Mouse (Mus musculus) layer of hippocampus, adult 9-10 months (tissue): ENCODE measurements at regions not wholly inside any gene's neighbourhood (a gene's known extent, or its start where the extent isn't known, plus 50 kb on each side); places are given as distances from the start of the nearest gene placed in this dataset.

Source experiments
- DNase-seq: peaks from one replicate; pipeline ENCODE4 v3.0.0; 2022; ENCODE audit warnings: low spot score

DNA sequence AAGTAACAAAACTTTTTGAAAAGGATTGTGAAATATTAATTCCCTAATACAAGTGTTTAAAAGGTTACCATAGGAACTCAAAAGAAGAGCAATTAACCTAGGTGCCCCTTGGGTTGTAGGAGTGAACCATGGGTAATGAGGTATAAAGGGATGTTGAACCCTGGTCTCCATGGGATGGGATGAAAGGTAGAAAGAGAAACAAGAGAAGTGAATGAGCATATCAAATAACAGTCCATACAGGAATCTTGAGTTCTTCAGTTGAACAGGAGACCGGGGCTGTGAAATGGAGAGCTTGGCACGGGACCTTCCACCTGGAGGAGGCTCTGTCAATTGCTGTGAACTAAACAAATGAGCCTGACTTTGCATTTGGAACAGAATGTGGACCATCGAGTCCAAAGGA lies 449.6 kb upstream of the Meis1 start:
- DNase-seq = no peak

DNA sequence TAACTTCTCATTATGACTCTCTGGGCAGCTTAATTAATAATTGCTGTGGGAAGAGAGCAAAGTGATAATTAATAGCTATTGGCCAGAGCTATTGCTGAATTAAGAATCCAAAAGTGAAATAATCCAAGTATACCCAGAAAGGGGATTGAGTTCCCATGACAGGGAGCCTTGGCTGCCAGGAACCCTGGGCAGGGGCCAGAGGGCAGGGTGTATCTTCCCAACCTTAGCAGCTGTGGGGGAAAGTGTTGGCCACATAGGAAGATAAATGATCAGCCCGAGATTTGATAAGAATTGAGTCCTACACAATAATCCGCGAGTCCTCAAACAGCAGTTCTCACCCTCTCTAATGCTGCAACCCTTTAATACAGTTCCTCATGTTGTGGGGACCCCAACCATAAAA lies 450.0 kb upstream of the Meis1 start:
- DNase-seq = no peak

DNA sequence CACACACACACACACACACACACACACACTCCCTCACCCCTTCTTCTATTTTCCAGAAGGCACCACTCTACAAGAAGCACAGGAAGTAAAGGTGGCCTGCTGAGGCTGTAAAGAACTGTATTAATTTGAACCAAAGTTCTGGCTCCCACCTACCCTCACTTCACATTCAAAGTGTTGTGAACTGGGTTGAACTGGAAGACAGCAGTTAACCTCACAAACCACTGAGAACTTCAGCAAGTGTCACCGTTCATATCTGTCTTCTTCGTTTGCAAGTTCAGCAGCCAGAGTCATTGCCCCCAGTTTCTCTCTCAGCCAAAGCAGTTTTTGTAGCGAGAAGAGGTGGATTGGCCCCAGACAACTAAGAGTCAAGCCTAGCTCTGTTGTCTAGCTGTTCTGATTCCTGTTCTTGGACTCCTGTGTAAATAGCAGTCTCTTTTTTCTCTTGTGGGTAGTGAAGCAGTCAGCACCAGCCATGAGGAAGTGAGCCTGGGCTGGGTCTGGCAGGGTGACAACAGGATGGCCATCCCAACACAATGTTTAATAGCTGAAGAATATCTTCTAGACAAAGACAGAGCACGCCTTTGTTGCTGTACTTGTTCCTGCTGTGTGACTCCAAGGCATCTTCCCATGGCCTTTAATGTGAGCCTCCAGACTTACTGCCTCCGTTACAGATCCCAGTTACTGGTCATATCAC lies 452.0 kb upstream of the Meis1 start:
- DNase-seq = no peak

DNA sequence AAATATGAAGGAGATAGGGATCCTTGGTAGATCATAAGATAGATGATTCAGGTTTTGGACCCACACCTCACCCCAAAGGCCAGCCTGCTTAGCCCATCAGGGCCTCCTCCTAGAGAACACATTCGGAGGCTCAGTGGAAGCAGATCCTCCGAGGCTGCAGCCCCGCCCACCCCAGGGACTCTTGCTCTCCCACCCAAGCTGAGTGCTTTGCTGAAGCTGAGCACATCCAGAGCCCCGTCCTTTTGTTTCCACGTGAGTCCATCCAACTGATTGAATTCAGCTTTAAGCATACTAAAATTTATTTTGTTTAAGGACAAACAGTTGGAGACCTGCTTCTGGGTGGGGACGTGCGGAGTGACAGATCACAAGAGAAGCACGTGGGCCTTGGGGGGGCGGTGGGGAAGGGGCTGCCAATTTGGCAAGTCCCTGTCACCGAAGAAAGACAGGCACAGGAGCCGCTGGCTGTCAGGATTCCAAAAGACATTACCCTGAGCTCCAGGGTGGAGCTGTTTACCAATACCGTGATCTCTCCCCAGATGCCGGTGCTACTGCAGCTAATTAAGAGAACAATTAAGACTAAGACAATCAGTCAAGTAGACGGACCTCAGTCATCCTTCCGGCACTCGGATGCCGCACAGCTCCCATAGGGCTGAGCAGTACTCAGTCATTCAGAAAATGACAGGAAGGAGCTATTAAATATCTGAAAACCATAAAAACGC lies 448.9 kb upstream of the Spred2 start:
- no peak for DNase-seq

DNA sequence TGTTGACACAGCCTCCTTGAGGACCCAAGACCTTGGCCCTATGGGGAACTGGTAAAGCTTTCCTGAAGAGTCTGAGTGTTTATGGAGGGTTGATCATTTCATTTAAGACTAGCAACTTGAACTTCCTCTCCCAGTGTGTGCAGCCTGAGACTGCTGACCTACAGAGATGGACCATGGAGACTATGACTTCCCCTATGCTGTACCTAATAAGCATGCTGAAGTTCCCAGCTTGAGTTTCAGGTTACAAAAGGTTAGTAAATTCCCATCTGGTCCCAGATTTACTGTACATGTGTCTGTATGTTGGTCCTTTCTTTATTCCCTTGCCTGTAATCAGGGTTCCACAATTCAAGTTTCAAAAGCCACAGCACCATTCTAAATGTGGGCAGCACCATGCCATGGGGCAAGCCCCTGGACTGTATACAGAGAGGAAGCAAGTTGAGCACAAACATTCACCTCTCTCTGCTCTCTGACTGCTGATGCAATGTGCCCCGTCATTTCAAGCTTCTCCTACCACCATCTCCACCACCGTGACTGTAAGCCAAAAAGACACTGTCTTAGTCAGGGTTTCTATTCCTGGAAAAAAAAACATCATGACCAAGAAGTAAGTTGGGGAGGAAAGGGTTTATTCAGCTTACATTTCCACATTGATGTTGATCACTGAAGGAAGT lies 431.0 kb upstream of the Spred2 start:
- no peak for DNase-seq

DNA sequence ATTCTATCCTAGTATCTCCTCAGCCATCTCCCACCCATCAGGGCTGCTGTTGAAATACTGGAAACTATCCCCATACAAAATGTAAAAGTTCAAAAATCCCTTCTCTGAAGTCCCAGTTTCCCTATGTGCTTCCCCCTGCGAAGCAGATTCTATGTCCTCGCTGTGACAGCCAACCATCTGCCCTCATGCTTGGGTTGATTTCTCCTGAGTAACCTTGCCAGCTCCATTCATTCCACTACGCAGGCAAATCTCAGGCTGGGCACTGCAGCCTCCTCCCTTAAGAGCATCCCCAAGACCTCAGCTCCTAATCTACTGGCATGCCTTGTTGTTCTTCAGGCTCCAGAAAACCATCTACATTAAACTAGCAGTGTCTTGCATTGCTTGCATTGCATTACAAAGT lies 402.5 kb upstream of the Spred2 start:
- no peak for DNase-seq

DNA sequence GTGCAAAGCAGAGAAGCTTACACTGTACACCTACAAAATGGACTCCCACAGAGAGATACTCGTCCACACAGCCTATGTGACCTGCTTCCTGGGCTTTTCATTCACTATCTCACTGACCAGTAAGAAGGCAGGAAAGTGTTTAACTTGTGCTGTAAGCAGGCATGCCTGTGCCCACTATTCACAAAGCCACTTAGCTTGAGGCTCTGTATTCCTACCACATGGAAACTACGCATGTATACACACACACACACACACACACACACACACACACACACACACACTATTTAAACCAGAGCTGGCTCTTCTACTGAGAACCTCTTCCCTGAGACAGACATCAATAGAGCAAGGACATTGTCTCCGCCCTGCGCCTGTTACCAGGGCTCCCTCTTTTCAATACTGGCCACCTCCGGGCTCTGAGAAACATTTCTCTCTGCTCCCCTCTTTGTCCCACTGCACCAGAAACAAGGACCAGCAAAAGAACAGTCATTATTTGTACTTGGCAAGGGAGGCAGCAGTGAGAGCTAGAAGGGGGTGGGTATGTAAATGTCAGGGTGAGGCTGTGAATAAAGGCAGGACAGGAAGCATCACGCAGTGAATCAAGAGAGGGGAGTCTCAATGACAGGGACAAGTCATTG lies 400.2 kb upstream of the Spred2 start:
- DNase-seq = no peak

DNA sequence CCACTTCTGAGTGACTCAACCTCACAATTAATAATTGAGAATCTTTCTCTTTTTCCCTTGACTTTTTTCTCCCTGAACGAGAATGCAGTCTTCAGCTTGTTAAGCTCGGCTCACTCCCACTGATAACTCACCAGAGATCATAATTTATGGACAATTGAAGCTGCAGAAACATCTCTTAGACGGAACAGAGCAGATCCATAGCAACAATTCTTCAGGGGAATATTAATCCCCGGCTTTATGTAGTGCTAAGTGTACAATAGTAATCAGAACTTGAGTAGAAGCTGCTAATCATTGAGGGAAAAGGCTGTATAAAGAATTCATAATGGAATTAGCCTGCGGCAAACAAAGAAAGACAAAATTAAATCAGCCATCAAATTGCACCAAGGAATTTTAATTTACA lies 395.0 kb upstream of the Spred2 start:
- no peak for DNase-seq

DNA sequence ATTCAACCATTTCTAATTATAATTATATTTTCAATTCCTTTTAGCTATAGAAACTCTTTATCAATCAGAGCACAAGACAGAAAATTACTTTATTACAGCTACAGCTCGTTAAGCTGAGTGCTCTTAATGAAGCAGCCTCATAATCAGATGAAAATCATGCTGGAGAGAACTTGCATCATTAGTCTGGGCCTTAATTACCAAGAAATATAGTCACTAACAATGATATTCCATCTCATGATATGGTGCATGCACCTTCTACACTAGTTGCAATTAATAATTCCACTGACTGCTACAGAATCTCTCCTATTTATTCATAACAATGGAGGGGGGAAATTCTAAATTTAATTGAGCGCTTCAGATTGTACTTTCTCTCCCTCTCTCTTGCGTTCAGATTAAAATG lies 393.5 kb upstream of the Spred2 start:
- no peak for DNase-seq

DNA sequence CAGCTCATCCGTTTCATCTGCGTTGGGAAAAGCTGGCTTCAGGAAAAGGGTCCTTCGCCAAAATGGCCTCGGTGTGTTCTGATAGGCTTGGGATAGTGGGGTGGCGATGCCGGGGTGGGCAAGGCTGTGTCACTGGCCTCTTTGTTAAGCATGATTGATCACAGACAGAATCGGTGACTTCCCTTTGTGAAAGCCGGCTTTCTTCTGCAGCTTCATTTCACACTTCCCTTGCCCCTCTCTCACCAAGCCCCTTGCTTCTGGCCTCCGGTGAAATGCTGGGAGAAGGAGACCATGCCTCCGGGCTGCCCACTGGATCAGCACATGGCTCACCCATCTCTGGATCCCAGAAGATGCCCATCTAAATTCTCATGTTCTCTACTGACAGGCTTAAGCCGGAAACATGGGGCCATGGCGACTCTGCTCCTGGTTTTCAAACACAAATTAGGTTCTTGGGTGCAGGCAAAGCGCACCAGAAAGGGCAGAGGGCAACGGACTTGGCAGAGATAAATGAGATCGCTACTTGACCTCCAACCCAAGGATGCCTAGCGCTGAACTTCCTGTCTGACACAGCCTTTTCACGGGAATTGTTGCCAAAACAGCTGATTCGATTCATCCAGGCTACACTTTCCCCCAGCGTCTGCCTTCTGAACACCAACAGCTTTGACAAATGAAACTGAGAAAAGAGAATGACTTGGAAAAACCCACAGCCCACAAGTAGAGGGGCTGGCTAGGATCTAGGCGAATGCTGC lies 392.7 kb upstream of the Spred2 start:
- no peak for DNase-seq

DNA sequence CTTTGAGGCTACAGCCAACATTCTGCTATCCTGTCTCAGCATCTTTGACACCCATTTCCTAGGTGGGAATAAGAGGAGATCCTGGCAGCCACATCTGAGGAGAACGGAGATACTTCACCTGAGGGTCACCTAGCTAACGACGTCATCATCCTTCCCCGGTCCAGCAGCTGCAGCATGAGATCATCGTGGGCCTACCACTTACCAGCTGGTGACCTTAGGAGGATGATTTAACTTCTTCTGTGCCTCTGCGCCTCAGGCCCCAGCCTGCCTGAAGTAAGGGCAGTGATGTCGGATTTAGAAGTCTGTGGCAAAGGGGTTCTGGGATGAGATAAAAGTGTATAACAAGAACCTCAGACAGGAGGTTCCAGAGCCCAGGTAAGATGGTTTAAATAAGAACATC lies 391.3 kb upstream of the Spred2 start:
- no peak for DNase-seq

DNA sequence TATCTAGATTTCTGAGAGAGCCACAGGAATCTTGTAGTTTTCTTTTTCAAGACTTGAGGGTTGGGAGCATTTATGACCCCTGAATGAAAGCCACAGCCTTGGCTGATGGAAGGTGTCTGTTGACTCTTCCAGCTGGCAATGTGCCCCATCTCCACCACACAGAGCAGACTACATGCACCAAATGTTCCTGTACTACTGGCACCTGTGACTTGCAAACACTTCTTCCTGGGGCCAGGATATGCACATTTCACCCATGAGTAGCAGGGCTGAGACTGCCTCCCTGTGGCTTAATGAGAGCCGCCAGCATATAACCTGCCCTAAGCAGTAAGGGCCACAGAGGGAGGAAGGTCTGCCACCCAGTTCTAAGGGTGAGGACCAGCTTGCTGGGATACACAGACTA lies 390.5 kb upstream of the Spred2 start:
- DNase-seq = no peak

DNA sequence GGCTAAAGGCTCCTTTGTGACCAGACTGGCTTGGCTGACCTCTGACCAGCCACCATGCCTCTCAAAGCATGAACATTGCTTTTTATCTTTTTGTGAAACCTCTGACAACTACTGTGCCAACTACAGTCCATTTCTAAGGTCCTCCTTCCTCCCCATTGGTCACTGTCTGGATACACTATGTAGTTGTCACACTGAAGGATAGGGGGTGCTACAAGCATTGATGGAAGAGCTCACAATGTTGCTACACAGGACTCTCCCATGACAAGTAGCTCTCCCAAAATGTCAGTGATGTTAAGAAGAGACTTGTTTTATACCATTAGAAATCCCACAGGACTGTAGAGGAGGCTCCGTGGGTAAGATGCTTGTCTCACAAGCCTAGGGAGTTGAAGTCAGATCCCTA lies 389.0 kb upstream of the Spred2 start:
- no peak for DNase-seq

DNA sequence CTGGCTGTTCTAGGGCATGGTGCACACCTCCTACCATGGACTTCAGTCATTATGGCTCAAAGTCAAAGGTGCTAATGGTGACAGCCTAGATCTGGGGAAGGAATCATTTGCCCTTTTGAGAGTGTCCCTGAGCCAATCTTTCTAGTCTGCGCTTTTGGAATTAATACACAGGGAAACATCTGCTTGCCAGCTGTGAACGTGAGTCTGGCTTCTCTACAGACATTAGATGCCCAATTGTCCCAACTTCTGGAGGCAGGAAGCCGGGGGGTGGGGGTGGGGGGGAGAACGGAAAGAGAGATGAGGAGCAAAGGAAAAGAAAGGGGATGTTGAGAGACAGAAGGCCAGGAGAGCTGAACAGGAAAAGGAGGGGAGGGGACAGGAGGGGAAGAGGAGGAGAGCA lies 377.9 kb upstream of the Spred2 start:
- no peak for DNase-seq

DNA sequence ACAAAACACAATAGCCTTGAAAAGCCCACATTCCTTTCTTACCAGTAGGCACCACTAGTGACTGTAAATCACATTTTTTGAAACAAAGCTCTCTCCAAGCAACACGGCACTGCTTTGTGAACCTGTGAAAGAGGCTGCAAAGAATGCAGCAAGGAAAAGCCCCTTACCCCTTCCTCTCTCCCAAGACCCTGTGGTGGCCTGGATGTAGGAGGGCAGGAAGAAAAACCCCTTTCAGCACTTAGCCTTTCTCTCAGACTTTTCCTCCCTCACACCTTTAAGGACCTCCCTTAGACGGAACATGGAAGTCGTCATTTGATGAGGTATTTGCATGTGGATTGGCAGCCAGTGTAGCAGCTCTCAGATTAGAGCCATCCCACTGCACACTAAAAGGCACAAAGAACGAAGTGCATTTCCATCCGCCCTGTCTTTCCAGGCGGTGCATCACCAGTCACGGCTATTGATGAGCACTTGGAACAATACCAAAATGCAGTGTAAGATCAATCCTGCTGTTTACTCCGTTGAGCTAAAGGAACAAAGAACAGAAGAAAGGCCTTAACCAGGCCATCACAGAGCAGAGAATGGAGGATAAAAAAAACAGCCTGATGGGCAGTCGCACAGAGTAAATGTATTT lies 369.7 kb upstream of the Spred2 start:
- no peak for DNase-seq

DNA sequence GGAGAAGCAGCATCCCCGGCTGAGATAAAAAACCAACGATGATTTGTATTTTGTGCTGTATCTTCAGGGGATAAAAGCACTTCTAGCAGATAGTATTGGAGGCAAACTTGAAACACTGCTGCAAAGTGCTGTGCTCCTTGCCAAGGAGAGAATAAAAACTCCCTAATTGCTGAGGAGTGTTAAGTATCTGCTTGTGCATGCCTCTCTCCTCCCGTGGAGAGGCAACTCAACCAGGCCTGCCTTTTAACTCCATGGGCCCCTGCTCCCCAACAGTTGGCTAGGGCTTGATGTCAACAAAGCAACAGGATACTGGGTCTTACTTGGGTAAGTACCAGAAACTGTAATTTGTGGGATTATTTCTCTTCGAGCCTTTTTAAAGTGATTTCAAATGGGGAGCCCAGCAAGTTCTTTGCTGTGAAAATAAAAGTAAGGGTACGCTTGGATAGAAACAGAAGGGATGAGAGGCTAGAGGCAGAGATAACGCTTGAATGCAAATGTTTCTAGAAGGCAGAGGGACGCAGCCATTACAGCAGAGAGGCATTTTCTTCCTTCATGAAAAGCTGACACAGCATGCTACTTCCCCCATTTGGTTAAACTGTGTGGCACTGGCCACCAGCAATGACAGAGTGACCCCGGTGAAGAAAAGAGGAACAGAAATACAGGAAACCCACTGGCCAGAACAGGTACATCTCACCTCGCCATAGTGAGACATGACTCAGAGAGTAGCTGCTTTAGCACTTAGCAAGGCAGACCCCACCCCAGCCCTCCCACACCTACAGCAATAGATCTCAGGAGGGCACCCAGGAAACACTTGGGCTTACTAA lies 369.0 kb upstream of the Spred2 start:
- DNase-seq = no peak

DNA sequence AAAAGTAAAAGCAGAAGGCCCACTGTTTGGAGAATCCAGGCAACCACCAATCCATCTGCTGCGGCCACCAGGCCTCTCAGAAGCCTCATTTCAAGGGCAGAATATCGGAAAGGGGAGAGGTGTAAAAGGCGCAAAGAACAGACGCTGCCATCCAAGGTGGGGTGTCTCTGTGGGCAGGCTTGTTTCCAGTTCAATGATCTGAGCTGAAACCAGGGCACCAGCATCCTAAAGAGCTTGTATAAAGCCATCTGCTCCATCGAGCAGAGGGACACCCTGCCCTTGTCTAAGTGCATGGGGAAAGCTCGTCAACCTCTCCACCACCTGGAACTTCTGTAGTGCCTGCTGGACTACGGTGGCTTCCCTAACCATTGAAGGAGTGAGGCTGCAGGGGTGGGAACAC lies 363.7 kb upstream of the Spred2 start:
- DNase-seq = no peak

DNA sequence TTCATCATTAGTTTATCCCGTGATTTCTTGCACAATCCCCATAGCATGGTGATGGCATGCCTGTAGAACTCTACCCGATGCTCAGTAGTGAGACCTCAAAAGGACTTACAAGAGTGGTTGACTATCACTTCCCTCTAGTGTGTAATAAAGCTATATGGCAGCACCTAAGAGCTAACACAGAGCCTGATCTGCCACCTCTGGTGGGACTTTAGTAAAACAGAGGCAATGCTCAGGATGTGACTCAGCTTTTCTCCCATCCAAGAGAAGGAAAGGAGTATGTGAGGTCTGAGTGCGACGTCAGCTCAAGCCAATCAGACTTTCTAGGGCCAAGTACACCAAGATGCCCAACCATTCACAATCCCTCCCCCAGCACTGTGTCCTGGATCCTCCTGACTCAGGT lies 361.5 kb upstream of the Spred2 start:
- no peak for DNase-seq

DNA sequence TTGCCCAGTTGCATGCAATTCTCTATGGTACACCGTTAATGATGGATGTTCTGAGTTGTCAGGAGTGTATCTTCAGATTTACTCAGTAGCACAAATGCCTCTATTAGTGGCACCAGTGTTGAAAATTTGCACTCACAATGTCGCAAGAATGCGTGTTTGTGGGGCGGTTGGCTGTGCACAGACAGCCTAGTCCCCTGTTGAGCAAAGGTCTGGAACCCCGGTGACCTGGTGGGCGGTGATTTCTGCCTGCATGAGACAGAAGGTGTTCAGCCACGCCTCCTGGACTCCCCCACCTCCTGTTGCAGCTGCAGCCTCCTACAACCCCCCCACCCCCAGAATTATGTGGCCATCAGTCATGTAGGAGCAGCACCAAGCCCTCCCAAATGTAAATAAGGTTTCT lies 338.9 kb upstream of the Spred2 start:
- DNase-seq = no peak

DNA sequence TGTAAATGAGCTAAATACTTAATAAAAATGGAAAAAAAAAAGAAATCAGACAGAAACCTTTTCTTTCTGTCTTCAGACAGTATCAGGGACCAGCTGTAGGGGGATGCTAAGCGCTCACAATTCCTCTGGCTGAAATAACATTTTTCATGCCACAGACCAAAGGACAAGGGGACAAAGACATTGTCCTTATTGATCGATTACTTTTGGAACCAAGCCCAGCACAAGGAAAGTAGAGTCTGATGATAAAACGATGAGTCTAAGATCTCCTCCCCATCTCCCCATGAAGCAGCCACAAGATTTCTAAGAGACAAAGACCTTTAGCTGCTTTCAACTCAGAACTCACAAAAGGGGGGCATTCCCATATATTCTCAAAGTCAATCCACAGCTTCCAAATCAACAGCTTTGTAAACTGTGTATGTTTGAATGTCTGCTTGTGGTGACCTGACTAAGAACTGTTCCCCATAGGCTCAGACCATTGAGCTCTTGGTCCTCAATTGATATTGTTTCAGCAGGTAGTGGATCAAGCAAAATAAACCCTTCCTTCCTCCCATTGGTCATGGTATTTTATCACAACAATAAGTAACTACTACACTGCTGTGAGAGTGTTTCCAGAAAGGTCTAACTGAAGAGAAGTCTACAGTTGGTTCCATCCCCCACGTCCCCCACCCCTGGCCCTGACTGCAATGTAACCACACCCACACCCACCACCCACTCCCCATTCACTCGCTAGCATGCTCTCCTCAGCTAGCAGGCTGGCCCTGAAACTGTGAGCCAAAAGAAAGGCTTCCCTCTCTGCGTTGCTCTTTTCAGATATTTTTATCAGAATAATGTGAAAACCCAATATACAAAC lies 331.4 kb upstream of the Spred2 start:
- DNase-seq = no peak
